Mouse (Mus musculus) thymus, adult 2 months (tissue): ENCODE data around the gene Nr5a2.

Experiments used
- CTCF ChIP-seq: fragments of 200-500 bp; IDR thresholded peaks from 2 replicates; pipeline ENCODE4 v1.5.1; 2012; ENCODE audit warnings: mild to moderate bottlenecking, control low read depth, low read length, moderate library complexity, borderline replicate concordance; ENCODE audit not compliant: control insufficient read depth, poor library complexity, insufficient read depth; ENCODE audit errors: extremely low read depth
- POLR2A ChIP-seq: fragments of 200-500 bp; IDR thresholded peaks from 2 replicates; pipeline ENCODE4 v1.6.1; 2012; ENCODE audit warnings: mild to moderate bottlenecking, low read length, control low read depth, moderate library complexity; ENCODE audit not compliant: control insufficient read depth, poor library complexity, insufficient read depth; ENCODE audit errors: extremely low read depth

GRCm38 (mm10) chr1:136973016-136973415, 12.8 kb upstream of the Nr5a2 start:
- TF ChIP-seq POLR2A, result no peak
- no peak for TF ChIP-seq CTCF
